12 mouse cellular contexts compared by ENCODE assay signal in genomic region chr17:57099629-57100325, GRCm38 (mm10). TPM values are rescaled to one million over a fixed set of nuclear protein-coding genes. Genes with fewer than 3 reads are reported as not detected.
DNase-seq lines count a peak whose midpoint lies in the region; ATAC-seq and TF ChIP-seq lines count a peak whose summit lies in the region.
"Had no signal": no experiment of that assay in that cellular context is flagged by ENCODE, and none has a peak within 500 bp of the region (broad histone marks: within the 10 kb centered on the region; RNA-seq: fewer than 3 reads in every experiment).

No protein-coding gene starts in this region.

- H3K9ac ChIP-seq in hindbrain, postnatal 0 days (replicated peaks; ENCODE audit: low read length), result no peak overlapping the region
- H3K9ac ChIP-seq in neural tube, embryonic 15.5 days (replicated peaks), result no peak overlapping the region
- H3K9ac ChIP-seq: neural tube, embryonic 13.5 days had no signal

- no peak overlapping the region for H3K27ac ChIP-seq in thymus, adult 2 months (ENCODE audit: control insufficient read depth, insufficient read depth, low read length)
- no peak overlapping the region for H3K27ac ChIP-seq in hindbrain, postnatal 0 days
- H3K27ac ChIP-seq in neural tube, embryonic 15.5 days (replicated peaks), result no peak overlapping the region
- H3K27ac ChIP-seq: neural tube, embryonic 13.5 days had no signal

- no peak for ATAC-seq in hindbrain, postnatal 0 days
- ATAC-seq in neural tube, embryonic 15.5 days (ENCODE audit: low FRiP score), result no peak

- 0 out of 2 replicates have a peak overlapping the region, but pooled peaks have one; percentile 8 for H3K4me2 ChIP-seq in hindbrain, postnatal 0 days (ENCODE audit: low read depth, low read length)
- no peak overlapping the region for H3K4me2 ChIP-seq in neural tube, embryonic 15.5 days
- H3K4me2 ChIP-seq: neural tube, embryonic 13.5 days had no signal

- no peak for TF ChIP-seq CTCF in thymus, adult 2 months (IDR thresholded peaks at IDR 0.05; ENCODE audit: borderline replicate concordance, control insufficient read depth, extremely low read depth, insufficient read depth, low read length, poor library complexity)
- TF ChIP-seq CTCF in hindbrain, postnatal 0 days (IDR thresholded peaks at IDR 0.05; ENCODE audit: low read depth), result no peak

- no peaks in the 10 kb centered on the region for H3K36me3 ChIP-seq in thymus, adult 2 months (ENCODE audit: control insufficient read depth, insufficient read depth, low read length)
- no peaks in the 10 kb centered on the region for H3K36me3 ChIP-seq in hindbrain, postnatal 0 days (ENCODE audit: insufficient read depth, low read length)
- H3K36me3 ChIP-seq in neural tube, embryonic 15.5 days, result no peaks in the 10 kb centered on the region
- H3K36me3 ChIP-seq: neural tube, embryonic 13.5 days had no signal

- H3K4me3 ChIP-seq in thymus, adult 2 months (ENCODE audit: control insufficient read depth, insufficient read depth, low read length), result no peak overlapping the region
- no peak overlapping the region for H3K4me3 ChIP-seq in hindbrain, postnatal 0 days (ENCODE audit: low read length)
- no peak overlapping the region for H3K4me3 ChIP-seq in neural tube, embryonic 15.5 days (replicated peaks)
- H3K4me3 ChIP-seq: neural tube, embryonic 13.5 days had no signal

- peak; percentile 31 for DNase-seq in heart, postnatal 4 days
- no peak for DNase-seq in heart, adult 8-10 months (ENCODE audit: low spot score)
- peak; percentile 71 for DNase-seq in thymus, postnatal 4 days
- DNase-seq in thymus, adult 2 months, result no peak
- peak; percentile 33 for DNase-seq in hindbrain, postnatal 0 days (ENCODE audit: low spot score)
- DNase-seq in right cerebral cortex, adult 2 months (ENCODE audit: low spot score in 2 of 2), result no peak
- no peak for DNase-seq in kidney, adult 9 months
- DNase-seq: heart, adult 18-20 months; kidney, postnatal 25 days; lung, adult 18-20 months had no signal

- no peaks in the 10 kb centered on the region for H3K9me3 ChIP-seq in hindbrain, postnatal 0 days (ENCODE audit: low read length)
- no peaks in the 10 kb centered on the region for H3K9me3 ChIP-seq in neural tube, embryonic 15.5 days (replicated peaks)
- H3K9me3 ChIP-seq: neural tube, embryonic 13.5 days had no signal

- WGBS in thymus, adult 2 months, result 61% methylated on average over 10 of the region's 10 CpGs
- 10% methylated on average over 10 of the region's 10 CpGs for WGBS in hindbrain, postnatal 0 days
- WGBS in neural tube, embryonic 15.5 days, result 8% methylated on average over 10 of the region's 10 CpGs

- no peaks in the 10 kb centered on the region for H3K27me3 ChIP-seq in thymus, adult 2 months (ENCODE audit: control insufficient read depth, insufficient read depth, low read length)
- no peaks in the 10 kb centered on the region for H3K27me3 ChIP-seq in hindbrain, postnatal 0 days (ENCODE audit: insufficient read depth, low read length)
- H3K27me3 ChIP-seq in neural tube, embryonic 15.5 days (replicated peaks), result 0 out of 2 replicates have a peak, but pooled peaks cover 7% of the 10 kb centered on the region

- TF ChIP-seq POLR2A in thymus, adult 2 months (IDR thresholded peaks at IDR 0.05; ENCODE audit: control insufficient read depth, extremely low read depth, insufficient read depth, low read length, poor library complexity), result no peak

- H3K4me1 ChIP-seq in thymus, adult 2 months (replicated peaks; ENCODE audit: control insufficient read depth, insufficient read depth, low read length), result peaks cover 17% of the 10 kb centered on the region
- H3K4me1 ChIP-seq in hindbrain, postnatal 0 days (ENCODE audit: insufficient read depth, low read length), result peaks cover 4% of the 10 kb centered on the region; the same call in 1 of the 2 replicates
- H3K4me1 ChIP-seq in neural tube, embryonic 15.5 days, result peaks cover 18% of the 10 kb centered on the region

RNA-seq across cellular contexts. Expression of gene Tnfsf9, which starts 5.3 kb away (rescaled TPM):
- under 1 TPM; 0.48 to 0.61 TPM for total RNA-seq in heart, postnatal 4 days (2021)
- total RNA-seq in heart, adult 8-10 months (2022), result under 1 TPM; 0.25 to 0.83 (median 0.43) TPM
- polyA plus RNA-seq in thymus, adult 2 months (2012; rRNA removed), result 10.2 and 12.3 TPM in 2 replicates
- total RNA-seq in hindbrain, postnatal 0 days (2014; rRNA removed), result 3.1 and 8.1 TPM in 2 replicates
- polyA plus RNA-seq in hindbrain, postnatal 0 days (2015; fragmentation: Nextera tagmentation; extraction: Ambion mirVana), result 4.3 and 4.7 TPM in 2 replicates
- polyA plus RNA-seq in neural tube, embryonic 15.5 days (2015; fragmentation: Nextera tagmentation; extraction: Ambion mirVana), result 7.7 and 8.5 TPM in 2 replicates

RNA-seq across cellular contexts. Expression of gene Tubb4a, which starts 12.2 kb away (rescaled TPM):
- 1 to 10 TPM; 5.9 to 6.7 TPM for total RNA-seq in heart, postnatal 4 days (2021)
- total RNA-seq in heart, adult 8-10 months (2022), result 1 to 10 TPM; 1.1 to 1.7 (median 1.4) TPM
- 5.5 and 5.7 TPM in 2 replicates for polyA plus RNA-seq in thymus, adult 2 months (2012; rRNA removed)
- 201 and 209 TPM in 2 replicates for total RNA-seq in hindbrain, postnatal 0 days (2014; rRNA removed)
- polyA plus RNA-seq in hindbrain, postnatal 0 days (2015; fragmentation: Nextera tagmentation; extraction: Ambion mirVana), result 295 and 346 TPM in 2 replicates
- 309 and 350 TPM in 2 replicates for polyA plus RNA-seq in neural tube, embryonic 15.5 days (2015; fragmentation: Nextera tagmentation; extraction: Ambion mirVana)

RNA-seq across cellular contexts. Expression of gene Dennd1c, which starts 21.5 kb away (rescaled TPM):
- total RNA-seq in heart, postnatal 4 days (2021), result under 1 TPM; 0.69 to 0.70 TPM
- 1 to 10 TPM in 2 of 4 experiments, under 1 TPM in 2; 0.90 to 1.6 (median 1.2) TPM for total RNA-seq in heart, adult 8-10 months (2022)
- polyA plus RNA-seq in thymus, adult 2 months (2012; rRNA removed), result 176 and 196 TPM in 2 replicates
- total RNA-seq in hindbrain, postnatal 0 days (2014; rRNA removed), result 1.5 and 3.8 TPM in 2 replicates
- 2.8 and 3.0 TPM in 2 replicates for polyA plus RNA-seq in hindbrain, postnatal 0 days (2015; fragmentation: Nextera tagmentation; extraction: Ambion mirVana)
- 5.6 and 7.7 TPM in 2 replicates for polyA plus RNA-seq in neural tube, embryonic 15.5 days (2015; fragmentation: Nextera tagmentation; extraction: Ambion mirVana)

RNA-seq across cellular contexts. Expression of gene Slc25a23, which starts 40.1 kb away (rescaled TPM):
- 10 to 100 TPM; 78.3 to 81.6 TPM for total RNA-seq in heart, postnatal 4 days (2021)
- total RNA-seq in heart, adult 8-10 months (2022), result 10 to 100 TPM; 64.7 to 74.7 (median 70.4) TPM
- polyA plus RNA-seq in thymus, adult 2 months (2012; rRNA removed), result 76.5 and 93.2 TPM in 2 replicates
- total RNA-seq in hindbrain, postnatal 0 days (2014; rRNA removed), result 122 and 150 TPM in 2 replicates
- 33.2 and 38.2 TPM in 2 replicates for polyA plus RNA-seq in hindbrain, postnatal 0 days (2015; fragmentation: Nextera tagmentation; extraction: Ambion mirVana)
- 42.7 and 43.7 TPM in 2 replicates for polyA plus RNA-seq in neural tube, embryonic 15.5 days (2015; fragmentation: Nextera tagmentation; extraction: Ambion mirVana)

RNA-seq across cellular contexts. Expression of gene Crb3, which starts 40.9 kb away (rescaled TPM):
- under 1 TPM in 1 of 2 experiments, not detected in 1; 0.47 TPM for total RNA-seq in heart, postnatal 4 days (2021)
- total RNA-seq in heart, adult 8-10 months (2022), result under 1 TPM in 2 of 4 experiments, not detected in 2; 0.23 to 0.72 TPM
- polyA plus RNA-seq in thymus, adult 2 months (2012; rRNA removed), result 3.4 and 5.9 TPM in 2 replicates
- total RNA-seq in hindbrain, postnatal 0 days (2014; rRNA removed), result 7.1 and 8.2 TPM in 2 replicates
- polyA plus RNA-seq in hindbrain, postnatal 0 days (2015; fragmentation: Nextera tagmentation; extraction: Ambion mirVana), result 6.0 and 6.2 TPM in 2 replicates
- polyA plus RNA-seq in neural tube, embryonic 15.5 days (2015; fragmentation: Nextera tagmentation; extraction: Ambion mirVana), result 1.6 and 10.2 TPM in 2 replicates

Comparison
In these comparisons a context has a peak if more than half of its experiments do, and no peak if none do; other contexts are left out.
1. DNase-seq: peak in heart, postnatal 4 days (single experiment), thymus, postnatal 4 days (single experiment) and hindbrain, postnatal 0 days (single experiment); none in heart, adult 8-10 months (single experiment), thymus, adult 2 months (single experiment), right cerebral cortex, adult 2 months (0 of 2) and kidney, adult 9 months (single experiment).
2. RNA of gene Tubb4a, which starts 12.2 kb away (total RNA-seq): 201 to 209 TPM in hindbrain, postnatal 0 days; 5.9 to 6.7 TPM in heart, postnatal 4 days and 1.1 to 1.7 TPM in heart, adult 8-10 months; every median in the first group is over 10 times any median in the second.